In genomic region chr4:134985626-134986335, GRCm38 (mm10) we compare ENCODE assay signal across 18 mouse cellular contexts. TPM values are rescaled to one million over a fixed set of nuclear protein-coding genes. Genes with fewer than 3 reads are reported as not detected.
DNase-seq lines count a peak whose midpoint lies in the region; ATAC-seq and TF ChIP-seq lines count a peak whose summit lies in the region.
"Had no signal": no experiment of that assay in that cellular context is flagged by ENCODE, and none has a peak within 500 bp of the region (broad histone marks: within the 10 kb centered on the region; RNA-seq: fewer than 3 reads in every experiment).

No protein-coding gene starts in this region.

- TF ChIP-seq CTCF in gastrocnemius, adult 2 months (IDR thresholded peaks at IDR 0.05): no peak
- TF ChIP-seq CTCF in stomach, postnatal 0 days (IDR thresholded peaks at IDR 0.05; ENCODE audit: low read depth): no peak

- no peak overlapping the region for H3K4me3 ChIP-seq in gastrocnemius, adult 2 months
- no peak overlapping the region for H3K4me3 ChIP-seq in stomach, embryonic 16.5 days (replicated peaks; ENCODE audit: low read length)
- no peak overlapping the region for H3K4me3 ChIP-seq in stomach, postnatal 0 days (ENCODE audit: low read depth, low read length)
- H3K4me3 ChIP-seq: erythroblast, embryonic 14.5 days; forebrain, embryonic 15.5 days; limb, embryonic 12.5 days; lung, embryonic 15.5 days; midbrain, embryonic 13.5 days had no signal

- 73% methylated on average over 11 of the region's 11 CpGs for WGBS in stomach, embryonic 16.5 days
- whole genome bisulfite sequencing in stomach, postnatal 0 days: 75% methylated on average over 11 of the region's 11 CpGs

- H3K9me3 ChIP-seq in stomach, embryonic 16.5 days (replicated peaks; ENCODE audit: control insufficient read depth, low read length): no peaks in the 10 kb centered on the region
- no peaks in the 10 kb centered on the region for H3K9me3 ChIP-seq in stomach, postnatal 0 days (ENCODE audit: control insufficient read depth, low read length)
- H3K9me3 ChIP-seq: forebrain, embryonic 15.5 days; limb, embryonic 12.5 days; lung, embryonic 15.5 days; midbrain, embryonic 13.5 days had no signal

- DNase-seq in gastrocnemius, adult 2 months: peak; percentile 74
- no peak for DNase-seq in gastrocnemius, postnatal 36 days
- DNase-seq in stomach, postnatal 0 days (ENCODE audit: low spot score): no peak
- peak; percentile 61 to 66 for DNase-seq in cerebellum, postnatal 25 days
- DNase-seq in Muller cell, postnatal 12 days (ENCODE audit: inconsistent ontology term): no peak
- no peak for DNase-seq in neural tube, embryonic 10.5 days (ENCODE audit: extremely low spot score, low spot score)
- DNase-seq in spleen, adult 12 weeks (ENCODE audit: low spot score): no peak
- DNase-seq: adrenal gland, adult 2 months; B cell, adult 2 months; kidney, adult 8-10 months; layer of hippocampus, postnatal 36 days; thymus, postnatal 4 days had no signal

- H3K27me3 ChIP-seq in stomach, embryonic 16.5 days (ENCODE audit: control insufficient read depth, insufficient read depth, low read length): no peaks in the 10 kb centered on the region
- no peaks in the 10 kb centered on the region for H3K27me3 ChIP-seq in stomach, postnatal 0 days (ENCODE audit: control insufficient read depth, insufficient read depth, low read length)
- H3K27me3 ChIP-seq: forebrain, embryonic 15.5 days; limb, embryonic 12.5 days; lung, embryonic 15.5 days; midbrain, embryonic 13.5 days had no signal

- no peaks in the 10 kb centered on the region for H3K36me3 ChIP-seq in stomach, embryonic 16.5 days (ENCODE audit: control insufficient read depth, insufficient read depth, low read length)
- no peaks in the 10 kb centered on the region for H3K36me3 ChIP-seq in stomach, postnatal 0 days (ENCODE audit: control insufficient read depth, insufficient read depth, low read length)
- H3K36me3 ChIP-seq: forebrain, embryonic 15.5 days; limb, embryonic 12.5 days; lung, embryonic 15.5 days; midbrain, embryonic 13.5 days had no signal

- intact Hi-C loops in gastrocnemius, adult 2 months (cut with DNase I): no loop called here
- intact Hi-C loops in gastrocnemius, postnatal 36 days (cut with DNase I): no loop called here

- ATAC-seq in stomach, embryonic 16.5 days (ENCODE audit: insufficient read depth, low FRiP score): no peak
- no peak for ATAC-seq in stomach, postnatal 0 days (ENCODE audit: low FRiP score, low TSS enrichment)
- ATAC-seq: forebrain, embryonic 15.5 days; midbrain, embryonic 13.5 days had no signal

- H3K9ac ChIP-seq in stomach, embryonic 16.5 days (ENCODE audit: low read length): 0 out of 2 replicates have a peak overlapping the region, but pooled peaks have one; percentile 40
- no peak overlapping the region for H3K9ac ChIP-seq in stomach, postnatal 0 days (ENCODE audit: low read length)
- H3K9ac ChIP-seq: forebrain, embryonic 15.5 days; limb, embryonic 12.5 days; lung, embryonic 15.5 days; midbrain, embryonic 13.5 days had no signal

- no peak for TF ChIP-seq EP300 in stomach, postnatal 0 days (optimal IDR thresholded peaks at IDR 0.05)

- H3K4me2 ChIP-seq in stomach, embryonic 16.5 days (ENCODE audit: low read depth, low read length): no peak overlapping the region
- H3K4me2 ChIP-seq in stomach, postnatal 0 days (replicated peaks; ENCODE audit: low read depth): no peak overlapping the region
- H3K4me2 ChIP-seq: forebrain, embryonic 15.5 days; limb, embryonic 12.5 days; lung, embryonic 15.5 days; midbrain, embryonic 13.5 days had no signal

- H3K4me1 ChIP-seq in stomach, embryonic 16.5 days (ENCODE audit: control insufficient read depth, insufficient read depth, low read length): no peaks in the 10 kb centered on the region; the same call in 1 of the 2 replicates
- H3K4me1 ChIP-seq in stomach, postnatal 0 days (replicated peaks; ENCODE audit: control insufficient read depth, insufficient read depth): no peaks in the 10 kb centered on the region
- H3K4me1 ChIP-seq: forebrain, embryonic 15.5 days; lung, embryonic 15.5 days had no signal

- H3K27ac ChIP-seq in gastrocnemius, adult 2 months: 0 out of 2 replicates have a peak overlapping the region, but pooled peaks have one; percentile 3
- H3K27ac ChIP-seq in stomach, embryonic 16.5 days (ENCODE audit: low read length): no peak overlapping the region
- H3K27ac ChIP-seq in stomach, postnatal 0 days (replicated peaks): no peak overlapping the region
- H3K27ac ChIP-seq: forebrain, embryonic 15.5 days; limb, embryonic 12.5 days; lung, embryonic 15.5 days; midbrain, embryonic 13.5 days had no signal

RNA-seq across cellular contexts. Expression of gene Syf2, which starts 55.1 kb away (rescaled TPM):
- 10 to 100 TPM; 39.5 to 40.9 TPM for total RNA-seq in gastrocnemius, adult 2 months (2021)
- 10 to 100 TPM; 31.4 to 39.2 TPM for total RNA-seq in gastrocnemius, postnatal 36 days (2021)
- 69.6 and 71.9 TPM in 2 replicates for polyA plus RNA-seq in stomach, embryonic 16.5 days (2015; fragmentation: Nextera tagmentation; extraction: Ambion mirVana)
- 74.1 and 77.9 TPM in 2 replicates for polyA plus RNA-seq in stomach, postnatal 0 days (2015; fragmentation: Nextera tagmentation; extraction: Ambion mirVana)

Comparison
In these comparisons a context has a peak if more than half of its experiments do, and no peak if none do; other contexts are left out.
1. DNase-seq: peak in gastrocnemius, adult 2 months (single experiment) and cerebellum, postnatal 25 days (2 of 2); none in gastrocnemius, postnatal 36 days (0 of 2), stomach, postnatal 0 days (single experiment), Muller cell, postnatal 12 days (single experiment), neural tube, embryonic 10.5 days (single experiment) and spleen, adult 12 weeks (single experiment).